Mouse (Mus musculus): ENCODE results near the gene Pkp1. TPM values are rescaled to one million over a fixed set of nuclear protein-coding genes. Genes with fewer than 3 reads are reported as not detected.
A peak's percentile ranks its signal among the peaks of the same experiment; 100 is the strongest.

The Pkp1 gene
- polyA plus RNA-seq (2012; rRNA removed) (36.0 and 41.5 TPM in 2 replicates), polyA plus RNA-seq (2014; fragmentation: Nextera tagmentation; extraction: Ambion mirVana) (25.5 and 31.2 TPM in 2 replicates)

DNA sequence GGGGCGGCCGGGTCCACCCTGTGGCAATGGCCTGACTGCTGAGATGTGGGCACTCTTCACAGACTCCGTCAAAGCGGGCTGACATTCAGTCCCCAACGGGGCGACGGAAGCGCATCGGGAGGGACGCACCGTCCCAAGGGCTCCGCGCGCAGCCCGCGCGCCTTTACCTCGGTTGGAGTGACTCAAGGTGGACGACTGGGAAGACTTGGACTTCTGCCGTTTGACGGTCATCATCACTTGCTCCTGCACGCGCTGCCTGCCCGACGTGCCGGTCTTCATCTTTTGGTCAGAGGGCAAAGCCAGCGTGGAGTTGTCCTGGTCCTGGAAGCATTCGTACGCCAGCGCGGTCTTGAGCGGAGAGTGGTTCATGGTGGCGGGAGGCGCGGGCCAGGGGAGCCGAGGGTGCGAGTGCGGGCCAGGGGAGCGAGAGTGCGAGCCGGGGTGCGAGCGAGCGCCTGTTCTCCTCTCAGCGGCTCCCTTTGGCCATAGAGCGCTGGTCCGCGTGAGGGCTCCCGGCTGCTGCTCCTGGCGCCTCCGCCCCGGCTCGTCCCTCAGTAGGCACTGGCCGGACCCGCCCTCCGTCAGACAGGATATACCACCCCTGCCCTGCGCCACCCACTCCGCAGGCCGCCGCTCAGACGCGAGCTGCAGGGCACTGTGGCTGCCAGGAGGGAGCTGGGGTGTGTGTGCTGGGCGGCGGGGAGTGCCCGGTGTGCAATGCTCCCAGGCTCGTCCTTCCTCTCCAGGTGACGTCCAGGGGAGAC, at the start of gene Pkp1:
Pkp1 (minus strand) TSS at position 564 of the 764 bp plus-strand sequence.
- Histone ChIP-seq H3K9ac (ENCODE audit: low read depth, low read length, severe bottlenecking) (peak within 1 kb of the TSS; percentile 34; the same call in 1 of the 2 replicates), H3K36me3 (ENCODE audit: control insufficient read depth, insufficient read depth, low read length) (no peaks in the 10 kb centered on the region), H3K9me3 (ENCODE audit: control insufficient read depth, low read length) (no peaks in the 10 kb centered on the region), H3K4me1 (ENCODE audit: control insufficient read depth, insufficient read depth, low read length) (peaks cover 3% of the 10 kb centered on the region; the same call in 1 of the 2 replicates), H3K4me3 (replicated peaks; ENCODE audit: low read length) (peak within 1 kb of the TSS; percentile 40), H3K27me3 (ENCODE audit: control insufficient read depth, insufficient read depth, low read length) (peaks cover 51% of the 10 kb centered on the region), H3K27ac (replicated peaks; ENCODE audit: low read depth, low read length) (no peak within 1 kb of the TSS), H3K4me2 (replicated peaks; ENCODE audit: low read depth, low read length, severe bottlenecking) (peak within 1 kb of the TSS; percentile 61)
- TF ChIP-seq POLR2A (IDR thresholded peaks at IDR 0.05; ENCODE audit: borderline replicate concordance, extremely low read depth, insufficient read depth, insufficient read length): no peak
- DNase-seq (ENCODE audit: low spot score) (no peak), ATAC-seq (ENCODE audit: low FRiP score, low read depth) (no peak)
- 1% methylated on average over 57 of the region's 67 CpGs for WGBS

DNA sequence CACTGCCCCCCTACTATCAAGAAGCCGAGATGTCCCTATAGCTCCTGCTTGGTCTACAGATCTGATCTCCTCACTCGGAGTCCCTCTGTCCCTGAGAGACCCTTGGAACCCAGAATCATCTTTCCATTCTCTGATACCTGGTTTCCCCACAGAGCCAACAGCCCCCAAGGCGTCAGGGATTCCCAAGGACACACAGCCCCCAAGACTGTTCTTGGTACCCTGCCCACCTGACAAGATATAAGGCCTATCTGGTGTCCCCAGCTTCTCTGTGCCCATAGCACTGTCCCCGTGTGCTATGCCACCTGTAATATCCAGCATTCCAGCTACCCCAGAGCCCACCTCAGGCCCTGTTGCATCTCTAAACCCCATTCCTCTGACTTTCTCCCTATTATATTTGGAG, 48.7 kb upstream of the Pkp1 start:
- no peak for TF ChIP-seq POLR2A (IDR thresholded peaks at IDR 0.05; ENCODE audit: borderline replicate concordance, extremely low read depth, insufficient read depth, insufficient read length)
- Histone ChIP-seq H3K27me3 (ENCODE audit: control insufficient read depth, insufficient read depth, low read length) (no peaks in the 10 kb centered on the region), H3K4me1 (ENCODE audit: control insufficient read depth, insufficient read depth, low read length) (no peaks in the 10 kb centered on the region), H3K4me2 (replicated peaks; ENCODE audit: low read depth, low read length, severe bottlenecking) (no peak overlapping the region), H3K9me3 (ENCODE audit: control insufficient read depth, low read length) (no peaks in the 10 kb centered on the region), H3K36me3 (ENCODE audit: control insufficient read depth, insufficient read depth, low read length) (no peaks in the 10 kb centered on the region), H3K4me3 (replicated peaks; ENCODE audit: low read length) (no peak overlapping the region), H3K27ac (replicated peaks; ENCODE audit: low read depth, low read length) (no peak overlapping the region), H3K9ac (ENCODE audit: low read depth, low read length, severe bottlenecking) (no peak overlapping the region)
- ATAC-seq (ENCODE audit: low FRiP score, low read depth) (no peak), DNase-seq (ENCODE audit: low spot score) (no peak)
- 77% methylated on average over 4 of the region's 4 CpGs for WGBS

DNA sequence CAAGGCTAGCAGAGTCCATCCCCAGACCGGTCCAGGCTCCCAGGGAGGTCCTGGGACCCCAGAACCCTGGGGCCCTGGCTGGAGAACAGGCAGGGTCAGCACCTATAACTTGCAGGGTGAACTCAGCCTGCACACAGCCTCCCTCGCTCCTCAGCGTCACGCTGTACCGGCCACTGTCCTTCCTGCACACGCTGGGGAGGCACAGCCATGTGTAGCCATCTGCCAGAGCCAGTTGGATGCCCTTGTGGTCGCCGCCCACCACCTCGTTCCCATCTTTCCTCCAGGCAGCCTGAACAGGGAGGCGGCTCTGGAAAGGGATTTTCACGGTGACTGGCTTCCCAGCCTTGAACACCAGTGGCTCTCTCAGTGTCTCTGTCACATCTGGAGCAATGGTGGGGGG, 45.6 kb upstream of the Pkp1 start:
- Histone ChIP-seq H3K4me2 (replicated peaks; ENCODE audit: low read depth, low read length, severe bottlenecking) (no peak overlapping the region), H3K36me3 (ENCODE audit: control insufficient read depth, insufficient read depth, low read length) (no peaks in the 10 kb centered on the region), H3K27me3 (ENCODE audit: control insufficient read depth, insufficient read depth, low read length) (no peaks in the 10 kb centered on the region), H3K4me3 (replicated peaks; ENCODE audit: low read length) (no peak overlapping the region), H3K4me1 (ENCODE audit: control insufficient read depth, insufficient read depth, low read length) (no peaks in the 10 kb centered on the region), H3K9me3 (ENCODE audit: control insufficient read depth, low read length) (no peaks in the 10 kb centered on the region), H3K27ac (replicated peaks; ENCODE audit: low read depth, low read length) (no peak overlapping the region), H3K9ac (ENCODE audit: low read depth, low read length, severe bottlenecking) (no peak overlapping the region)
- no peak for ATAC-seq (ENCODE audit: low FRiP score, low read depth)
- WGBS: 77% methylated on average over 11 of the region's 11 CpGs
- no peak for TF ChIP-seq POLR2A (IDR thresholded peaks at IDR 0.05; ENCODE audit: borderline replicate concordance, extremely low read depth, insufficient read depth, insufficient read length)
- no peak for DNase-seq (ENCODE audit: low spot score)

DNA sequence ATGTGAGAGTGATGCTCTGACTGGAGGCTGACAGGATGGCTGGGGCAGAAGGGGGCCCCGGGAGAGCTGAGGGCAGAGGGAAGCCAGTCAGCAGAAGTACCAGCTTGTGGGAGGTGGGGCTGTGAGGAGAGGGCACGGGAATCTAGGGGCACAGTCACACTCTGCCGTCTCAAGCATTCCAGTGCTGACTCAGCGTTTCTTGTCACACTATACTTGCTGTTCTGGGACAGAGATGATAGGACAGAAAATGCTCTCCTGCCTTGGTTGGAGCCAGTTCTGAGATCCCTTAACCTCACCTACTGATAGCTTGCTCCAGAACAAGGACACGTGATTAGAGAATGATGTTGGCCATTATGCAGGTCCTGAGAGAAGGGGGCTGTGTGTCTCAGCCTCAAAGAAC, 44.2 kb upstream of the Pkp1 start:
- Histone ChIP-seq H3K9me3 (ENCODE audit: control insufficient read depth, low read length) (no peaks in the 10 kb centered on the region), H3K36me3 (ENCODE audit: control insufficient read depth, insufficient read depth, low read length) (no peaks in the 10 kb centered on the region), H3K27ac (replicated peaks; ENCODE audit: low read depth, low read length) (no peak overlapping the region), H3K4me1 (ENCODE audit: control insufficient read depth, insufficient read depth, low read length) (no peaks in the 10 kb centered on the region), H3K9ac (ENCODE audit: low read depth, low read length, severe bottlenecking) (no peak overlapping the region), H3K4me2 (replicated peaks; ENCODE audit: low read depth, low read length, severe bottlenecking) (no peak overlapping the region), H3K4me3 (replicated peaks; ENCODE audit: low read length) (no peak overlapping the region), H3K27me3 (ENCODE audit: control insufficient read depth, insufficient read depth, low read length) (no peaks in the 10 kb centered on the region)
- no peak for ATAC-seq (ENCODE audit: low FRiP score, low read depth)
- no peak for TF ChIP-seq POLR2A (IDR thresholded peaks at IDR 0.05; ENCODE audit: borderline replicate concordance, extremely low read depth, insufficient read depth, insufficient read length)
- DNase-seq (ENCODE audit: low spot score): no peak
- WGBS: 70% methylated on average over 5 of the region's 5 CpGs

DNA sequence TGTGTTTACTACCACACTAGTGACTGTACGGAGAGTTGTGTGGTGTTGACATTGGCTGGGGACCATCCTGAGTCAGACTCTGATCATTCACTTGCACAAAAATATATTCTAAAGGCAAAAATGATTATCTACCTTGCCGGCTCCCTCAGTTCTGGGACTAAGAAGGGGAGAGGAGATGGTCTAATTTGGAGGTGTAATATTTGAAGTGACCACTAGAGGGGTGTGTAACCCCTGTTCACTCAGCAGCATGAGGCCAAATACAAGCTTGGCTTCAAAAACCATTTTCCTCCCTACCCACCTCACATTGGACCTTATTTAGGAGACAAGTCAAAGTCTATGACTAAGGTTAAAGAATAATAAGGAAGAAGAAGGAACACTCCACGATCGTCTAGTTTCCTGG, 39.5 kb upstream of the Pkp1 start:
- H3K4me2 ChIP-seq (replicated peaks; ENCODE audit: low read depth, low read length, severe bottlenecking): no peak overlapping the region
- H3K9me3 ChIP-seq (ENCODE audit: control insufficient read depth, low read length): no peaks in the 10 kb centered on the region
- no peak overlapping the region for H3K4me3 ChIP-seq (replicated peaks; ENCODE audit: low read length)
- no peak overlapping the region for H3K9ac ChIP-seq (ENCODE audit: low read depth, low read length, severe bottlenecking)
- no peak for TF ChIP-seq POLR2A (IDR thresholded peaks at IDR 0.05; ENCODE audit: borderline replicate concordance, extremely low read depth, insufficient read depth, insufficient read length)
- ATAC-seq (ENCODE audit: low FRiP score, low read depth) (no peak), DNase-seq (ENCODE audit: low spot score) (peak; percentile 78)
- WGBS: 45% methylated on average over 4 of the region's 4 CpGs
- no peak overlapping the region for H3K27ac ChIP-seq (replicated peaks; ENCODE audit: low read depth, low read length)
- no peaks in the 10 kb centered on the region for H3K4me1 ChIP-seq (ENCODE audit: control insufficient read depth, insufficient read depth, low read length)
- H3K36me3 ChIP-seq (ENCODE audit: control insufficient read depth, insufficient read depth, low read length): no peaks in the 10 kb centered on the region
- H3K27me3 ChIP-seq (ENCODE audit: control insufficient read depth, insufficient read depth, low read length): no peaks in the 10 kb centered on the region
